Mouse (Mus musculus): ENCODE data around the gene Gm10799.
"Not testable (repeated sequence)": the region's sequence is repeated elsewhere in the genome, so short reads cannot be mapped to it uniquely, and the experiment has no call there.

DNA sequence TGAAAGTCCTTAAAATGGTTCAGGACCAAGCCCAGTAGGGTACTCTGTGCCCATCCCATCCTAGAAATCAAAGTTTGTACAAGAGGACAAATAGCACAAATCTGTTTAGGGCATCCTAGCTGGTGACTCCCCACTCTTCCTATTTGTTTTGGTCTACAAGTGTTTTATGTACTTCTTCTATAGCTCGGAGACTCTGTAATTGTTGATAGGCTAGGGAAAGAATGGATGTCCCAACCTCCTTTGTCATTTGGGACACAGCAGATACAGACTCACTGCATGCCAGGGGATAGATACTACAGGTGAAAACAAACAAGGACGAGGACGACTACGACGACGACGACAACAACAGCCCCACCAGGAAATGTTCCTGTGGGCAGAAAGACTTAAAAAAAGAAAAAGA lies at the start of gene Gm10799:
- TF ChIP-seq POLR2A (IDR thresholded peaks at IDR 0.05; ENCODE audit: insufficient read depth, low read length); EP300 (IDR thresholded peaks at IDR 0.05; ENCODE audit: insufficient read depth, low read depth, low read length): not testable (repeated sequence)
